Mouse (Mus musculus): ENCODE results near the gene Kdm5c.

GRCm38 (mm10) chrX:152205486-152205885, 27.3 kb upstream of the Kdm5c start:
- no peak for TF ChIP-seq CTCF (conservative IDR thresholded peaks at IDR 0.05; ENCODE audit: low read length)
- no peak for TF ChIP-seq POU5F1 (IDR thresholded peaks at IDR 0.05; ENCODE audit: borderline replicate concordance, low read length)
- TF ChIP-seq NANOG (IDR thresholded peaks at IDR 0.05; ENCODE audit: borderline replicate concordance, low read length) = no peak

Measured in E14TG2a.4 (cell line).